Mouse (Mus musculus): ENCODE measurements around the gene Zhx3. TPM values are rescaled to one million over a fixed set of nuclear protein-coding genes. Genes with fewer than 3 reads are reported as not detected.
A peak's percentile ranks its signal among the peaks of the same experiment; 100 is the strongest.

Gene Zhx3
- polyA plus RNA-seq, 1 experiment from 2014 or later, result 16.9 TPM

DNA sequence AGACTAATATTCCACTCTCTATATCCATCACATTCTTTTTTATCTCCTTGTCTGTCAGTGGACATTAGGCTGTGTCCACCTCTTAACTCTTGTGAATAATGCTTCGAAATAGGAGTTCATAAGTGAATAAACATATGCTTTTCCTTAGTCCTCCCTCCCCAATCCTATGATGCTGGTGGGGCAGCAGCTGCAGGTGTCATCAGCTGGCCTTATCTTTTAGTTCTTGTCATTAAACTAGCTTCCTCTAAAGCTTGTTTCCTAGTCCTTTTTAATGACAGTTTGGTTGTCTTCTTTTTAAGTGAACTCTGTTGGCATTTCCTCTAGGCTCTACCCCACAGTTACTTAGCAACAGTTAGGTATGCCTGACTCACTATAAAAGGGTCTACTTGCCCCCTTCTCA, 83.8 kb downstream of the Zhx3 start:
- Histone ChIP-seq H3K27me3 (ENCODE audit: control insufficient read depth, insufficient read depth, low read length) (no peaks in the 10 kb centered on the region), H3K9ac (replicated peaks; ENCODE audit: low read length) (no peak overlapping the region), H3K36me3 (ENCODE audit: control insufficient read depth, insufficient read depth, low read length) (no peaks in the 10 kb centered on the region), H3K9me3 (ENCODE audit: control insufficient read depth, low read length) (no peaks in the 10 kb centered on the region), H3K27ac (replicated peaks; ENCODE audit: low read depth, low read length) (no peak overlapping the region), H3K4me2 (ENCODE audit: low read length) (no peak overlapping the region), H3K4me1 (ENCODE audit: control insufficient read depth, insufficient read depth, low read length) (0 out of 2 replicates have a peak, but pooled peaks cover 3% of the 10 kb centered on the region), H3K4me3 (replicated peaks; ENCODE audit: low read depth, low read length) (no peak overlapping the region)
- DNase-seq, result no peak
- ATAC-seq (ENCODE audit: low FRiP score, low TSS enrichment), result no peak
- WGBS, result 93% methylated on average over 1 of the region's 1 CpGs

- ATAC-seq (ENCODE audit: low FRiP score, low TSS enrichment) (no peak), DNase-seq (peak; percentile 58)
- 76% methylated on average over 1 of the region's 1 CpGs for WGBS
These were observed 86.5 kb downstream of the Zhx3 start for GRCm38 (mm10) chr2:160786333-160786732.

GRCm38 (mm10) chr2:160780834-160781219, 92.0 kb downstream of the Zhx3 start:
- DNase-seq (no peak), ATAC-seq (ENCODE audit: low FRiP score, low TSS enrichment) (no peak)
- Histone ChIP-seq H3K36me3 (ENCODE audit: control insufficient read depth, insufficient read depth, low read length) (peaks cover 27% of the 10 kb centered on the region), H3K4me3 (replicated peaks; ENCODE audit: low read depth, low read length) (no peak overlapping the region), H3K9ac (replicated peaks; ENCODE audit: low read length) (no peak overlapping the region), H3K4me1 (ENCODE audit: control insufficient read depth, insufficient read depth, low read length) (no peaks in the 10 kb centered on the region), H3K27ac (replicated peaks; ENCODE audit: low read depth, low read length) (no peak overlapping the region), H3K27me3 (ENCODE audit: control insufficient read depth, insufficient read depth, low read length) (no peaks in the 10 kb centered on the region), H3K4me2 (ENCODE audit: low read length) (no peak overlapping the region), H3K9me3 (ENCODE audit: control insufficient read depth, low read length) (no peaks in the 10 kb centered on the region)
- WGBS, result 100% methylated on average over 2 of the region's 2 CpGs

More at GRCm38 (mm10) chr2:160786333-160786732, 86.5 kb downstream of the Zhx3 start:
- no peak overlapping the region for H3K4me3 ChIP-seq (replicated peaks; ENCODE audit: low read depth, low read length)
- no peak overlapping the region for H3K9ac ChIP-seq (replicated peaks; ENCODE audit: low read length)
- no peaks in the 10 kb centered on the region for H3K27me3 ChIP-seq (ENCODE audit: control insufficient read depth, insufficient read depth, low read length)
- H3K27ac ChIP-seq (replicated peaks; ENCODE audit: low read depth, low read length), result peak overlapping the region; percentile 15; the same call in 1 of the 2 replicates
- H3K4me1 ChIP-seq (ENCODE audit: control insufficient read depth, insufficient read depth, low read length), result 0 out of 2 replicates have a peak, but pooled peaks cover 3% of the 10 kb centered on the region
- peaks cover 7% of the 10 kb centered on the region for H3K36me3 ChIP-seq (ENCODE audit: control insufficient read depth, insufficient read depth, low read length)
- H3K4me2 ChIP-seq (ENCODE audit: low read length), result no peak overlapping the region
- H3K9me3 ChIP-seq (ENCODE audit: control insufficient read depth, low read length), result no peaks in the 10 kb centered on the region

DNA sequence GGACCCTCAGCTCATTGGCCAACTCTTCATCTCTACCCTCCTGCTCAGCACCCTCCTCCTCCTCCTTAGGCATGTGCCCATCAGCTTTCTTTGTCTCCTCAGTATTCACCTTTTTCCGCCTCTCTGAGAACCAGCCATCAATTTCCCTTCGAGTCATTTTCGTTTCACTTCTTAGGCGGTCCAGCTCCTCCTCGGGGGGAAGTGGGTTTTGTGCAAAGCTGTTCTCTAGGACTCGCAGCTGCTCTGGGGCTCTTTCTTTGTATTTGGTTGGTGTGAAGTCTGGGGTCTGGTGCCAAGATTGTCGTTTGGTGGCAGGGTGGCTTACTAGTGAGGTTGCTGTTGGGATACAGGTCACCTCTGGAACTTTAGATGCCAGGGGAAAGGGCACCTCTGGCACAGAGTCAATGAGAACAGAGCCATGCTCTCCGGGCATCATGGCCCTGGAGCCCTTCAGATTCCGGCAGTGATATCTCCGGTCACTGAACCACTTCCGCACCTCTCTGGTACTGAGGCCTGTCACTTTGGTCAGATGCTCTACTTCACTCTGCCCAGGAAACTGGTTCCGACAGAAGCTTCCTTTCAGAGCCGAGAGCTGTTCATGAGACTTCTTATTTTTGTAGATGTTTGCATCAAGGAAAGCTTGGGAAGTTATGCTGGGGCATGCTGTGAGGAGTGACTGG, 92.5 kb downstream of the Zhx3 start:
- H3K27ac ChIP-seq (replicated peaks; ENCODE audit: low read depth, low read length), result no peak overlapping the region
- no peaks in the 10 kb centered on the region for H3K9me3 ChIP-seq (ENCODE audit: control insufficient read depth, low read length)

GRCm38 (mm10) chr2:160778034-160778433, 94.8 kb downstream of the Zhx3 start:
- H3K36me3 ChIP-seq (ENCODE audit: control insufficient read depth, insufficient read depth, low read length), result peaks cover 27% of the 10 kb centered on the region
- H3K4me1 ChIP-seq (ENCODE audit: control insufficient read depth, insufficient read depth, low read length), result no peaks in the 10 kb centered on the region
- H3K9ac ChIP-seq (replicated peaks; ENCODE audit: low read length), result no peak overlapping the region
- H3K27ac ChIP-seq (replicated peaks; ENCODE audit: low read depth, low read length), result no peak overlapping the region
- WGBS, result 82% methylated on average over 2 of the region's 2 CpGs
- no peak for DNase-seq
- H3K4me3 ChIP-seq (replicated peaks; ENCODE audit: low read depth, low read length), result no peak overlapping the region
- ATAC-seq (ENCODE audit: low FRiP score, low TSS enrichment), result no peak
- no peaks in the 10 kb centered on the region for H3K27me3 ChIP-seq (ENCODE audit: control insufficient read depth, insufficient read depth, low read length)
- H3K4me2 ChIP-seq (ENCODE audit: low read length), result no peak overlapping the region
- H3K9me3 ChIP-seq (ENCODE audit: control insufficient read depth, low read length), result no peaks in the 10 kb centered on the region

More for the DNA sequence above, 92.5 kb downstream of the Zhx3 start:
- ATAC-seq (ENCODE audit: low FRiP score, low TSS enrichment) (no peak), DNase-seq (no peak)
- 94% methylated on average over 13 of the region's 13 CpGs for WGBS
- Histone ChIP-seq H3K4me1 (ENCODE audit: control insufficient read depth, insufficient read depth, low read length) (no peaks in the 10 kb centered on the region), H3K9ac (replicated peaks; ENCODE audit: low read length) (no peak overlapping the region), H3K4me2 (ENCODE audit: low read length) (no peak overlapping the region), H3K27me3 (ENCODE audit: control insufficient read depth, insufficient read depth, low read length) (no peaks in the 10 kb centered on the region), H3K36me3 (ENCODE audit: control insufficient read depth, insufficient read depth, low read length) (peaks cover 27% of the 10 kb centered on the region), H3K4me3 (replicated peaks; ENCODE audit: low read depth, low read length) (no peak overlapping the region)

DNA sequence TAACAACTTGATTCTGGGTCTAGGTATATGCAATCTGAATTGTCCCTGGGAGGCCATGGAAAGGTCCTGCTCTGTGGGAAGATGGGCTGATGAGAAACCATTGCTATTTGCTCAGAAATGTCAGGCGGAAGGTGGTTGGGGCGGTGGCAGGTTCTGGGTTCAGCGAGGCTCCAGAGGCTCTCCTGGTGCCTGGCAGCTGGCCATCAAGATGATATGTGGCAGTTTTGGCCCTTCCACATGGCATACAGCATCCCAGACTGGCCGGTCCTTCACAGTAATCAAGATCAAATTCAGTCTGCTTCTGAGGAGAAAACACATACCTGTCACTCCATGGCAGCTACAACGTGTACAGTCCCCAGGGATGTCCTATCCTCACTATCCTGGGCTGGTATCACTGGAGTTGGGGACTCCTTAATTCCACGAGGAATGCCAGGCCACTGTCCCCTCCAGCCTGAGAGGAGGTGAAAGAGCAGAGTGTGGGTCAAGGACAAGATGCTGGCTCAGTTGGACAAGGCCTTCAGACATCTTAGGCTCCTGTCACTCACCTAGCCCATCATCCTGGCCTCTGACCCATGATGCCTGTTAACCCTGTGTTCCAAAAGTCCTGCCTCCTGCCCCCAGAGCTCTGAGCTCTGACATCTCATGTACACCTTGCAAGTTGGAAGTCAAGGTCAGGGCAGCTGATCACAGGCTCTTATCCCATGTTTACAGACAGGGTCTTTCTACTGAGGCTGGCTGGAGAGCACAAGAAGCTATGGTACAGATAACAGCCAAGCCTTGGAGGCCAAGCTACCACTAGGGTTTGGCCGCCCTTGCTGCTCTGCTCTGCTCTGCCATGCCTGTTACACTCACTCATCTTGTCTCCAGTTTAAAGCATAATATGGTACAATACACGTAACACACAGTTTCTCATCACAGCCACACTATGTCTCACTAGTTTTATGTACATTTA, 101.2 kb downstream of the Zhx3 start:
- no peak for ATAC-seq (ENCODE audit: low FRiP score, low TSS enrichment)
- 90% methylated on average over 8 of the region's 8 CpGs for WGBS
- Histone ChIP-seq H3K4me1 (ENCODE audit: control insufficient read depth, insufficient read depth, low read length) (no peaks in the 10 kb centered on the region), H3K27ac (replicated peaks; ENCODE audit: low read depth, low read length) (no peak overlapping the region), H3K4me2 (ENCODE audit: low read length) (no peak overlapping the region), H3K4me3 (replicated peaks; ENCODE audit: low read depth, low read length) (no peak overlapping the region), H3K9me3 (ENCODE audit: control insufficient read depth, low read length) (no peaks in the 10 kb centered on the region), H3K36me3 (ENCODE audit: control insufficient read depth, insufficient read depth, low read length) (peaks cover 21% of the 10 kb centered on the region; the same call in 1 of the 2 replicates), H3K9ac (replicated peaks; ENCODE audit: low read length) (no peak overlapping the region), H3K27me3 (ENCODE audit: control insufficient read depth, insufficient read depth, low read length) (no peaks in the 10 kb centered on the region)
- DNase-seq, result no peak

DNA sequence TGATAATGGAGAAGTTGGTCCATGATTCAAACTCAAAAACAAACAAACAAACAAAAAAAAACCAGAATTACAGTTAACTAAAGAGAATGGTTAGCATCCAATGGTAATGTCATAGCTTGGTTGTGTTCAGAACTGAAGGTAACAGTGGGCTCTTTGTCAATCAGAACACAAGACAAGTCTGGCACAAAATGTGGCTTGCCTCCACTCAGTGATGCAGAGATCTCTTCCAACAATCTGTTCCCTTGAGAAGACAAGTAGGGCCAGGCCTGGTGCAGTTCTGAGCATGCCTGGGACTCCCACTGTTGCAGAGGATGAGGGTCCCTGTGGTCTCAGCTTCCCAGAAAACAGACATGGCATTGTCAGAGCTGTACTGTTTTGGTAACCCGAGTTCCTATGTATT, 101.9 kb downstream of the Zhx3 start:
- H3K27ac ChIP-seq (replicated peaks; ENCODE audit: low read depth, low read length), result no peak overlapping the region
- no peaks in the 10 kb centered on the region for H3K9me3 ChIP-seq (ENCODE audit: control insufficient read depth, low read length)
- H3K27me3 ChIP-seq (ENCODE audit: control insufficient read depth, insufficient read depth, low read length), result no peaks in the 10 kb centered on the region
- H3K4me1 ChIP-seq (ENCODE audit: control insufficient read depth, insufficient read depth, low read length), result no peaks in the 10 kb centered on the region
- H3K4me2 ChIP-seq (ENCODE audit: low read length), result no peak overlapping the region
- DNase-seq (no peak), ATAC-seq (ENCODE audit: low FRiP score, low TSS enrichment) (no peak)
- 88% methylated on average over 1 of the region's 1 CpGs for WGBS
- H3K9ac ChIP-seq (replicated peaks; ENCODE audit: low read length), result no peak overlapping the region
- peaks cover 22% of the 10 kb centered on the region; the same call in 1 of the 2 replicates for H3K36me3 ChIP-seq (ENCODE audit: control insufficient read depth, insufficient read depth, low read length)
- no peak overlapping the region for H3K4me3 ChIP-seq (replicated peaks; ENCODE audit: low read depth, low read length)

DNA sequence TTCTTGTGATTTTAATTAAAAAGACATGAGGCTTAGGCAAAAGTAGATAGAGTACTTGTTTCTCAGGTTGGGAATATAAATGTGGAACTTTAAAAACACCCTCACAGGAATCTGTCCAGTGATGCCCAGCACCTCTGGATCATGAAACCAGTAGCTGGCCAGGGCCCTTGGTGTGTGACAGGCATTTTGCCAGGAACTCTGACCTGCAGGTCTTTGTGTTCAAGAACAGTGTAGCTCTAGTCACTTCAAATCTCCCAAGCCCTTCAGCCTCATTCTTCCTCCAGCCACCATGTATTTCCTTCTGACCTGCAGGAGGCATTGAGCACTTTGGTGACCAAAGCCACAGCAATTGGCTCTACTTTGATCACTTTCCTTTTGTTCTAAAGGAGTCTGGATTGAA, 102.4 kb downstream of the Zhx3 start:
- ATAC-seq (ENCODE audit: low FRiP score, low TSS enrichment), result no peak
- Histone ChIP-seq H3K4me1 (ENCODE audit: control insufficient read depth, insufficient read depth, low read length) (no peaks in the 10 kb centered on the region), H3K27me3 (ENCODE audit: control insufficient read depth, insufficient read depth, low read length) (no peaks in the 10 kb centered on the region), H3K4me2 (ENCODE audit: low read length) (no peak overlapping the region), H3K27ac (replicated peaks; ENCODE audit: low read depth, low read length) (no peak overlapping the region), H3K9me3 (ENCODE audit: control insufficient read depth, low read length) (no peaks in the 10 kb centered on the region), H3K36me3 (ENCODE audit: control insufficient read depth, insufficient read depth, low read length) (peaks cover 22% of the 10 kb centered on the region; the same call in 1 of the 2 replicates), H3K4me3 (replicated peaks; ENCODE audit: low read depth, low read length) (no peak overlapping the region), H3K9ac (replicated peaks; ENCODE audit: low read length) (no peak overlapping the region)
- no peak for DNase-seq
